Mouse (Mus musculus): ENCODE measurements at regions not wholly inside any gene's neighbourhood (a gene's known extent, or its start where the extent isn't known, plus 50 kb on each side); places are given as distances from the start of the nearest gene placed in this dataset.

GRCm38 (mm10) chr2:161166681-161167080 lies 57.8 kb upstream of the Chd6 start:
- DNase-seq (ENCODE audit: low spot score) = no peak

- DNase-seq (ENCODE audit: low spot score) = no peak
These were observed 56.6 kb upstream of the Chd6 start for GRCm38 (mm10) chr2:161165495-161165894.

- DNase-seq (ENCODE audit: low spot score) = no peak
These were observed 55.4 kb upstream of the Chd6 start for GRCm38 (mm10) chr2:161164320-161164719.

Measured in MN1 (cell line).